Mouse (Mus musculus) midbrain, embryonic 10.5 days (tissue): ENCODE data around the gene Gjc1. TPM values are rescaled to one million over a fixed set of nuclear protein-coding genes. Genes with fewer than 3 reads are reported as not detected.

Source experiments
- DNase-seq: peaks from one replicate; pipeline ENCODE4 v3.0.0-alpha.2; 2017; ENCODE audit warnings: low spot score
- H3K27ac ChIP-seq: fragments of 300-500 bp; sonication (generic); replicated peaks from 2 replicates; pipeline ENCODE4 v1.5.1; 2016; ENCODE audit warnings: mild to moderate bottlenecking
- H3K27me3 ChIP-seq: fragments of 300-500 bp; sonication (generic); 2 replicates; pipeline ENCODE4 v1.6.1; 2016; ENCODE audit warnings: low read depth, mild to moderate bottlenecking; ENCODE audit not compliant: poor library complexity, severe bottlenecking
- H3K36me3 ChIP-seq: fragments of 300-500 bp; sonication (generic); 2 replicates; pipeline ENCODE4 v1.6.1; 2016; ENCODE audit warnings: mild to moderate bottlenecking, moderate library complexity
- H3K4me1 ChIP-seq: fragments of 300-500 bp; sonication (generic); 2 replicates; pipeline ENCODE4 v1.6.1; 2016
- H3K4me3 ChIP-seq: fragments of 300-500 bp; sonication (generic); 2 replicates; pipeline ENCODE4 v1.5.1; 2016; ENCODE audit warnings: mild to moderate bottlenecking, moderate library complexity
- H3K9me3 ChIP-seq: fragments of 300-500 bp; sonication (generic); replicated peaks from 2 replicates; pipeline ENCODE4 v1.6.1; 2016; ENCODE audit warnings: mild to moderate bottlenecking
- WGBS: fragments of 180-500 bp; shearing (Covaris S2); methylation state at CpG from one replicate; pipeline ENCODE4 v1.1.7; 2016; 5-methylcytosine and 5-hydroxymethylcytosine counted together
- polyA plus RNA-seq: library from polyadenylated mRNA; unstranded; fragments of >200 nt; fragmentation: Nextera tagmentation; extraction: Ambion mirVana; gene quantifications from 2 replicates; pipeline ENCODE4 v1.2.1, GENCODE M21; 2016

The Gjc1 gene
- polyA plus RNA-seq, 1 experiment from 2014 or later, result 84.0 TPM

GRCm38 (mm10) chr11:102763009-102763767 lies 56.3 kb downstream of the Gjc1 start:
- Histone ChIP-seq H3K27me3 (peaks cover 60% of the 10 kb centered on the region), H3K9me3 (no peaks in the 10 kb centered on the region), H3K27ac (no peak overlapping the region), H3K4me3 (no peak overlapping the region), H3K4me1 (peaks cover 47% of the 10 kb centered on the region), H3K36me3 (no peaks in the 10 kb centered on the region)
- 52% methylated on average over 11 of the region's 11 CpGs for WGBS
- DNase-seq, result no peak

DNA sequence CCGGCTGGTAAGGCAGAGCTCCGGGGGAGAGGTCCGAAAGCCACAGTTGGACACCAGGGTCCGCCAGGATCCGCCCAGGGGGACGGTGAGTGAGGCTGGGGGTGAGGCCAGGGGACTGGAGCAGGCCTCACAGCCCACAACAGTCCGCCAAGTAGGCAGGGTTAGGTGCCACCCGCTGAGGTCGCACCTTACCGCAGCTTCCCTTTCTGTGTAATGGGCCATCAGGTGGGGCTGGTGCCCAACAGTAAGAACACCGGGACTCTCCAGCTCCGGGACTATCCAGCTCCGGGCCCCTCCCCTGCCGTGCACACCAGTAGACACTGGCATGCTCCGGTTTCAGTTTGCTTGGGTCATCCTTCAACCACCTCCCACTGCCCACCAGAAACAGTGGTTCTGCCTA lies 57.3 kb downstream of the Gjc1 start:
- peaks cover 37% of the 10 kb centered on the region for H3K4me1 ChIP-seq
- no peaks in the 10 kb centered on the region for H3K9me3 ChIP-seq
- no peak for DNase-seq
- H3K36me3 ChIP-seq, result no peaks in the 10 kb centered on the region
- H3K4me3 ChIP-seq, result peak overlapping the region; percentile 81
- WGBS, result 6% methylated on average over 15 of the region's 15 CpGs
- peaks cover 69% of the 10 kb centered on the region for H3K27me3 ChIP-seq
- peak overlapping the region; percentile 85 for H3K27ac ChIP-seq

- Histone ChIP-seq H3K4me1 (peaks cover 30% of the 10 kb centered on the region), H3K27me3 (peaks cover 70% of the 10 kb centered on the region), H3K27ac (peak within 1 kb of the TSS; percentile 85), H3K36me3 (no peaks in the 10 kb centered on the region), H3K9me3 (no peaks in the 10 kb centered on the region), H3K4me3 (peak within 1 kb of the TSS; percentile 81)
- DNase-seq, result peak; percentile 58
- under 1% methylated on average over 65 of the region's 76 CpGs for WGBS
Measured at GRCm38 (mm10) chr11:102761309-102762210, 57.9 kb downstream of the Gjc1 start, which contains the start of gene Adam11. Adam11 (plus strand) TSS chr11:102761439.

GRCm38 (mm10) chr11:102760805-102761308 lies 58.6 kb downstream of the Gjc1 start:
- Histone ChIP-seq H3K9me3 (no peaks in the 10 kb centered on the region), H3K4me3 (peak overlapping the region; percentile 81), H3K27ac (peak overlapping the region; percentile 85), H3K4me1 (peaks cover 30% of the 10 kb centered on the region), H3K27me3 (peaks cover 70% of the 10 kb centered on the region), H3K36me3 (no peaks in the 10 kb centered on the region)
- 16% methylated on average over 6 of the region's 6 CpGs for WGBS
- DNase-seq, result no peak

DNA sequence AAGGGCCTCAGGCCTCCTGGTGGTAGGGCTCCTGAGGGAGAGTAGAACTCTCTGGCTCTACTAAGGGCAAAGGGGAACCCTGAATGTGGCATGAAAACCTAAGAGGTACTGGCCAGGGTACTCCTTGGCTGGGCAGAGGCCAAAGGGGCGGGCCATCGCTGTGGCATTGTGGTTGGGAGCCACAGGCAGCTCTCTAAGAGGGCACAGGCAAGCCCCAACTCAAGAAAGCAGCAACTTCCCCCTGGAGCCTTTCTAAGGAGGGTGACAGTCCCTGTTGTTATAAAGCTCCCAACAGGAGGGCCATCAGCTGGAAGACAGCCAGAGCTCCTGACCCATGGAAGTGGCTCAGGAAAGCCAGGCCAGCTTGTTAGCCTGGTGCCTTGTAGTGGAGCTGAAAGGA lies 60.5 kb downstream of the Gjc1 start:
- H3K4me1 ChIP-seq, result peaks cover 47% of the 10 kb centered on the region
- no peaks in the 10 kb centered on the region for H3K36me3 ChIP-seq
- H3K27ac ChIP-seq, result no peak overlapping the region
- 82% methylated on average over 2 of the region's 2 CpGs for WGBS
- H3K27me3 ChIP-seq, result peaks cover 70% of the 10 kb centered on the region
- H3K4me3 ChIP-seq, result no peak overlapping the region
- no peaks in the 10 kb centered on the region for H3K9me3 ChIP-seq
- DNase-seq, result no peak

DNA sequence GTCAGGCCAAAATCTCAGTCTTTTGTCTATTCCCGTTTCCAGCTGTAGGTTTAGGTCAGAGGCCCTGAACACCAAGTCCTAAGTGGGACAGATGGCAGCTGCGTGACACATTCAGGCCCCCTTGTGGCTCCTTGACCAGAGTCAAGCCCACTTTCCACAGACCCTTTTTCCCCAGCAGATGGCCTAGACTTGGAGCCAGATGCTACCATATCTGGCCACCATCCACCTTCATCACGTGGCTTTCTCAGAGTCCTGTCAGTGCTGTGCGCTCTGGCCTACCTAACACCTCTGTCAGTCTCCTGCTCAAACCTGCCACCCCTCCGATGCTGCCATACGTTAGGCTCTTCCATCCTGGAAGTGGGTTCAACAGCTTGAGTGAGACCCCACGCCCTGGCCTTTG lies 64.1 kb downstream of the Gjc1 start:
- 77% methylated on average over 7 of the region's 7 CpGs for WGBS

DNA sequence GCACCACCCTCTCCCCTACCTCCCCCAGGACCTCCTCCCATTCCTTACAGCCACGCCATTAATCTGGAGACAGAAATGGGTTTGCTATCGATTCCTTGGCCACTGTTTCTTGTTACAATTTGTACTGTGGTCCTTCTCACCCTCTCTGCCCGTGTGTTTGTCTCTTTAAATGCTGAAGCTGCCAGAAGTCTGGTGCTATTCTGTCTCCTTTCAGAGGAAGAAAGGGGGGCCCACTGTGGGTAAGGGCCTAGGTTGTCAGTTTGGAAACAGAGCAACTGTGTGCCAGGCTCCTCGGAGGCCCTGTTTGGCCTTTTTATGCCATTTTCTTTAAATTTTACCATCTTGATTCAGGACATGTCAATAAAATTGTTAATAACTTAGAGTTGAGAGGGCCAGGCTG lies 65.1 kb downstream of the Gjc1 start:
- DNase-seq, result no peak
- Histone ChIP-seq H3K27me3 (peaks cover 42% of the 10 kb centered on the region), H3K9me3 (no peaks in the 10 kb centered on the region), H3K36me3 (no peaks in the 10 kb centered on the region), H3K4me1 (peaks cover 47% of the 10 kb centered on the region), H3K4me3 (0 out of 2 replicates have a peak overlapping the region, but pooled peaks have one; percentile 27), H3K27ac (peak overlapping the region; percentile 77)
- 66% methylated on average over 4 of the region's 4 CpGs for WGBS

More for the DNA sequence above, 64.1 kb downstream of the Gjc1 start:
- peaks cover 52% of the 10 kb centered on the region for H3K27me3 ChIP-seq
- 0 out of 2 replicates have a peak overlapping the region, but pooled peaks have one; percentile 77 for H3K27ac ChIP-seq
- no peaks in the 10 kb centered on the region for H3K36me3 ChIP-seq
- no peaks in the 10 kb centered on the region for H3K9me3 ChIP-seq
- peaks cover 39% of the 10 kb centered on the region for H3K4me1 ChIP-seq
- DNase-seq, result no peak
- H3K4me3 ChIP-seq, result no peak overlapping the region

- Histone ChIP-seq H3K4me1 (peaks cover 47% of the 10 kb centered on the region), H3K27me3 (peaks cover 36% of the 10 kb centered on the region), H3K27ac (peak overlapping the region; percentile 77), H3K9me3 (no peaks in the 10 kb centered on the region), H3K4me3 (0 out of 2 replicates have a peak overlapping the region, but pooled peaks have one; percentile 27), H3K36me3 (no peaks in the 10 kb centered on the region)
- no peak for DNase-seq
- 57% methylated on average over 18 of the region's 18 CpGs for WGBS
Measured at GRCm38 (mm10) chr11:102753591-102754324, 65.7 kb downstream of the Gjc1 start.

DNA sequence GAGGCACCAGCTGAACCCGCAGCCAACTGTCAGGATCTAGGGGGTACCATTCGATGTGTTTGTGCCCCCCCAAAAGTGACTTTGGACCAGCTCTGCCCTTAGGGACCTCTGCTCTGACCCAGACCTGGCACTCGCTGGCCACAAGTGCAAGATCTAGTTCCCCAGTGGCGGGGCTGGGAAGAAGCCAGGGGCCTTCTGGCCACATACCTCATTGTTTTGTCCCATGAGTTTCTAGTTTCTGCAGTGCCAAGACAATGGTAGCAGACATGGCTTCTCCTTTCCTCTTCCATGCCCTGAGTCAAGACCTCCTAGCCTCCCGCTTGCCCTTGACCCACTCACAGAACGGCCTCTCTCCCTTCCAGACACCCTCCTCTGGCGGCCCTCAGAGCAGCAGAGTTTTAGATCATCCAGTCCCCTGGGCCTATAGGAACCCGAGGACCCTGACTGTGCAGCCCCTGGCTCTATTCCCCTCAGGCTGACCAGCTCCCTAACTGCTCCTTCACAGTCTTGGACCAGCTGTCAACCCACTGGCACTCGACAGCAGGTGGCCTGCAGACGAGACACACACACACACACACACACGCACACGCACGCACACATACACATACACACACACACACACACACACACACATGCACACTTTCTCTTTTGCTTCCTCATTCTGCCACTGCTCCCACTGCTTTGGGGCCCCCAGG lies 66.5 kb downstream of the Gjc1 start:
- Histone ChIP-seq H3K27ac (peak overlapping the region; percentile 77), H3K4me3 (no peak overlapping the region), H3K4me1 (peaks cover 47% of the 10 kb centered on the region), H3K27me3 (peaks cover 32% of the 10 kb centered on the region), H3K36me3 (no peaks in the 10 kb centered on the region), H3K9me3 (no peaks in the 10 kb centered on the region)
- whole genome bisulfite sequencing, result 73% methylated on average over 13 of the region's 13 CpGs
- no peak for DNase-seq

DNA sequence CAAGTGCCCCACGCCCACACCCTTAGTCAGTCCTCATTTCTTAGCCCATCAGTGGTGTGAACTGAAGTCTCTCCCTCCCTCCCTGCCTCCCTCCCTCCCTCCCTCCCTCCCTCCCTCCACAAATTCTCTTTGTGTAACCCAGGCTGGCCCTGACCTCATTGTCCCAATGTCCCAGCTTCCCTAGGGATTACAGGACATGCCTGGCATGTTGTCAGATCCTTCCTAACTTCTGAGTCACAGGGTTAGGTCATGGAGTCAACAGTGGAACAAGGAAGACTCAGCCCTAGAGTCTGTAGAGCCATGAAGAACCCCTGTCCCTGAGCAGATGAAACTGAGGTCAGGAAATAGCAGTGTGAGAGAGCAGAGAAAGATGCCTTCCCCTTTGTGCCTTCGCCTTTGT lies 69.8 kb downstream of the Gjc1 start:
- peaks cover 37% of the 10 kb centered on the region for H3K4me1 ChIP-seq
- H3K27me3 ChIP-seq, result peaks cover 17% of the 10 kb centered on the region
- peak overlapping the region; percentile 63 for H3K27ac ChIP-seq
- H3K4me3 ChIP-seq, result no peak overlapping the region
- DNase-seq, result no peak
- 80% methylated on average over 2 of the region's 2 CpGs for WGBS
- H3K9me3 ChIP-seq, result no peaks in the 10 kb centered on the region
- H3K36me3 ChIP-seq, result no peaks in the 10 kb centered on the region
